Mouse (Mus musculus) ES-Bruce4 (cell line): ENCODE data around the gene Cldn12. TPM values are rescaled to one million over a fixed set of nuclear protein-coding genes. Genes with fewer than 3 reads are reported as not detected.

ENCODE experiments used
- H3K27ac ChIP-seq: 2 replicates; pipeline ENCODE4 v1.5.1; 2012; ENCODE audit warnings: low read length, inconsistent platforms; ENCODE audit not compliant: insufficient read depth
- H3K27me3 ChIP-seq: 2 replicates; pipeline ENCODE4 v1.6.1; 2012; ENCODE audit warnings: mild to moderate bottlenecking, low read length, inconsistent platforms; ENCODE audit not compliant: control insufficient read depth, poor library complexity, insufficient read depth, severe bottlenecking
- H3K36me3 ChIP-seq: 2 replicates; pipeline ENCODE4 v1.6.1; 2012; ENCODE audit warnings: inconsistent platforms, mild to moderate bottlenecking, low read length, moderate library complexity; ENCODE audit not compliant: control insufficient read depth, poor library complexity, insufficient read depth, severe bottlenecking
- H3K4me1 ChIP-seq: one replicate; pipeline ENCODE4 v1.8.1; 2011; ENCODE audit warnings: low read length; ENCODE audit not compliant: control insufficient read depth, insufficient read depth
- H3K4me3 ChIP-seq: 2 replicates; pipeline ENCODE4 v1.5.1; 2011; ENCODE audit warnings: low read depth, mild to moderate bottlenecking, low read length
- H3K9ac ChIP-seq: 2 replicates; pipeline ENCODE4 v1.6.1; 2012; ENCODE audit warnings: low read depth, mild to moderate bottlenecking, inconsistent platforms; ENCODE audit not compliant: poor library complexity, severe bottlenecking
- H3K9me3 ChIP-seq: replicated peaks from 2 replicates; pipeline ENCODE4 v1.6.1; 2012; ENCODE audit warnings: mild to moderate bottlenecking, low read length, inconsistent platforms; ENCODE audit not compliant: control insufficient read depth, poor library complexity, insufficient read depth, severe bottlenecking
- CTCF ChIP-seq: IDR thresholded peaks from one replicate; pipeline ENCODE4 v1.8.1; 2011; ENCODE audit warnings: low read depth, low read length
- EP300 ChIP-seq: IDR thresholded peaks from 2 replicates; pipeline ENCODE4 v1.6.1; 2011; ENCODE audit warnings: low read depth, low read length; ENCODE audit not compliant: insufficient read depth
- POLR2A ChIP-seq: IDR thresholded peaks from one replicate; pipeline ENCODE4 v1.8.1; 2011; ENCODE audit warnings: low read length; ENCODE audit not compliant: insufficient read depth
- polyA plus RNA-seq: library from polyadenylated mRNA; stranded (reverse); fragments of >200 nt; gene quantifications from 2 replicates; pipeline ENCODE4 v1.2.4, GENCODE M21; 2011; ENCODE audit warnings: low read depth; ENCODE audit not compliant: missing spikeins, insufficient read depth, insufficient read length

Gene Cldn12
- polyA plus RNA-seq, 1 experiment = 41.0 TPM

- H3K9ac ChIP-seq = no peak overlapping the region
- H3K4me3 ChIP-seq = no peak overlapping the region
- H3K9me3 ChIP-seq = no peaks in the 10 kb centered on the region
- no peak overlapping the region for H3K27ac ChIP-seq
- no peaks in the 10 kb centered on the region for H3K4me1 ChIP-seq
- H3K36me3 ChIP-seq = no peaks in the 10 kb centered on the region; the same call in 1 of the 2 replicates
- no peaks in the 10 kb centered on the region; the same call in 1 of the 2 replicates for H3K27me3 ChIP-seq
- TF ChIP-seq EP300 (no peak), CTCF (no peak), POLR2A (no peak)
Measured at GRCm38 (mm10) chr5:5501583-5501982, 13.2 kb downstream of the Cldn12 start.

GRCm38 (mm10) chr5:5496393-5496792, 18.4 kb downstream of the Cldn12 start:
- Histone ChIP-seq H3K27ac (no peak overlapping the region), H3K9ac (no peak overlapping the region), H3K9me3 (no peaks in the 10 kb centered on the region), H3K36me3 (no peaks in the 10 kb centered on the region), H3K4me3 (no peak overlapping the region), H3K27me3 (no peaks in the 10 kb centered on the region; the same call in 1 of the 2 replicates), H3K4me1 (no peaks in the 10 kb centered on the region)
- no peak for TF ChIP-seq CTCF
- TF ChIP-seq EP300 = no peak
- no peak for TF ChIP-seq POLR2A

DNA sequence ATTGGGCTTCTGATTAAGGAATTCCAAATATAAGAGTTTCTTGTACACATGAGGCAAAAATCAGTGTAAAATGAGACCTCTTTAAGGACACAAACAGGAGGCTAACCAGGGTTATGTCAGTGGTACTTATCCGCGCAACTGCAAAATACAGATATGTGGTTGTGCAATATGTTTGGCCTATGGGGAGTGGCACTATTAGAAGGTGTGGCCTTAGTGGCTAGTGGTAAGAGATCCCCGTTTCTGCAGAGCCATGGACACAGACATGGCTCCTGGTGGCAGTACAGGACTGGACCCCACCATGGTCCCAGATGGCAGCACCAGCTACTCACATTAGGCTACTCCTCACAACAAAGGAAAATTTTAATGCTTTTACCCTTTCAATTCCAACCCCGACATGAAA, 19.7 kb downstream of the Cldn12 start:
- Histone ChIP-seq H3K4me3 (no peak overlapping the region), H3K9ac (no peak overlapping the region), H3K36me3 (no peaks in the 10 kb centered on the region), H3K9me3 (no peaks in the 10 kb centered on the region), H3K27ac (no peak overlapping the region), H3K4me1 (no peaks in the 10 kb centered on the region), H3K27me3 (no peaks in the 10 kb centered on the region; the same call in 1 of the 2 replicates)
- TF ChIP-seq CTCF (no peak), POLR2A (no peak), EP300 (no peak)

DNA sequence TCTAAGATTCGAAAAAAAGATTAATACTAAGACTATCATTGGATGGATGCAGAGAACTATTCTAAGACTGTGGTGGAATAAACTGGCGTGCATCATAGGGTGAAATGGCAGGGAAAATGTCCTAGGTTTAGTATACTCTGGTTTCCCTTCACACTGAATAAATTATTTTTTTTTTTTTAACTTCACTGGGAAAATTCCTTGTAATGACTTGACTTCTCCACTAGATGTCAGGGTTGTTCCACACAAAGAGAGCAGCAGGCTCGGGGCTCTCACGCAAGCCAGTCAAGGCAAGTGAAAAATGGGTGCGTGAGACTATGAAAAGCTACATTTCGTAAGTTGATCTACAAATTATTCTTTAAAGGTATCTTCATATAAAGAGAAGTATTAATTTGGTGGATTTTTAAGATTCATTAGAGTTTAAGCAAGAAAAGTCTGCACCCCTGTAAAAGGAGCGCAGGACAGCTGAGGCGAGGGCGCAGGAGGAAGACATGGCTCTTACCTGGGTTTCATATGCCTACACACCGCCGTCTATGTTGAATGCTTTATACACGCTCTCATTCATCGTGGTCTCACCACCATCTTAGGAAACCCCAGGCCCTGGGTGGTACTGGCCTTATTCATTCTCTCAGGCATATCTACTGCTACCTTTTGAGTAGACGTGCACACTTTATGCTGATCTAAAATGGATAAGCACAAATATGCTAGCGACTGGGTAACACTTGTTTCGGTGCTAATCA, 20.3 kb downstream of the Cldn12 start:
- no peaks in the 10 kb centered on the region for H3K9me3 ChIP-seq
- no peak overlapping the region for H3K27ac ChIP-seq
- H3K4me3 ChIP-seq = peak overlapping the region; percentile 21; the same call in 1 of the 2 replicates
- H3K4me1 ChIP-seq = no peaks in the 10 kb centered on the region
- H3K36me3 ChIP-seq = no peaks in the 10 kb centered on the region
- H3K27me3 ChIP-seq = no peaks in the 10 kb centered on the region; the same call in 1 of the 2 replicates
- no peak overlapping the region for H3K9ac ChIP-seq
- TF ChIP-seq CTCF (peak; percentile 65), POLR2A (no peak)

DNA sequence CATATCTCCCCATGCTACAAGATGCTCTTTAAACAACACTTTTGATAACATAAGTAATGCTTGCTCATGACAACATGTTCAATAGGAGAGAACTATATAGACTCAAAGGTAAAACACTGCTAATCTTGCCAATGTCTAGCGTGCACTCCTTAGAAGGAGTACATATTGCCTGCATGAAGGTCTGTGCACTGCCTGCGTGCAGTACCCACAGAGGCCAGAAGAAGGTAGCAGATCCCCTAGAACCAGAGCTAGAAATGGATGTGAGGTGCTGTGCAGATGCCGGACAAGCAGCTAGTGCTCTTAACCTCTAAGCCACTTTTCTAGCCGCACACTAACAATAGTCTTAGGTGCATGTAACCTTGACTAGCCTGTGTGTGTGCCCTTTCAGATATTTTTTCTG, 22.6 kb downstream of the Cldn12 start:
- H3K4me1 ChIP-seq = no peaks in the 10 kb centered on the region
- no peak overlapping the region for H3K4me3 ChIP-seq
- H3K9me3 ChIP-seq = no peaks in the 10 kb centered on the region
- TF ChIP-seq CTCF (no peak), EP300 (no peak), POLR2A (no peak)
- no peaks in the 10 kb centered on the region for H3K36me3 ChIP-seq
- no peak overlapping the region for H3K9ac ChIP-seq
- H3K27me3 ChIP-seq = no peaks in the 10 kb centered on the region
- no peak overlapping the region for H3K27ac ChIP-seq

DNA sequence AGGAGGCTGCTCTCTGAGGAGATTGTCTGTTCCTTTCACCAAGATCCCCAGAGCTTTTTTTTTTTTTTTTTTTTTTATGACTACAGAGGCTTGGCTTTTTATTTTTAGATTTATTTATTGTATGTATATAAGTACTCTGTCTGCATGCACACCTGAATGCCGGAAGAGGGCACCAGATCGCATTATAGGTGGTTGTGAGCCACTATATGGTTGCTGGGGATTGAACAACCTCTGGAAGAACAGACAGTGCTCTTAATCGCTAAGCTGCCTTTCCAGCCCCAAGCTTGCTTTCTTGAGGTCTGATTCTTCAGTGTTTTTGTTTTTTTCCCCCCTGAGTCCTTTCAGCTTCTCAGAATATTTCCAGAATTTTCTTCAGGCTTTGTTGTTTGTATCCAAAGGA, 28.7 kb downstream of the Cldn12 start:
- Histone ChIP-seq H3K27me3 (no peaks in the 10 kb centered on the region), H3K36me3 (no peaks in the 10 kb centered on the region), H3K4me1 (no peaks in the 10 kb centered on the region), H3K9me3 (no peaks in the 10 kb centered on the region), H3K27ac (no peak overlapping the region), H3K9ac (no peak overlapping the region), H3K4me3 (no peak overlapping the region)
- TF ChIP-seq POLR2A = no peak
- TF ChIP-seq EP300 = no peak
- TF ChIP-seq CTCF = no peak
